Mouse (Mus musculus): Measurements from ENCODE around the gene Rph3al. TPM values are rescaled to one million over a fixed set of nuclear protein-coding genes. Genes with fewer than 3 reads are reported as not detected.

The Rph3al gene
- polyA plus RNA-seq, 1 experiment from 2014 or later, result 1.6 TPM

DNA sequence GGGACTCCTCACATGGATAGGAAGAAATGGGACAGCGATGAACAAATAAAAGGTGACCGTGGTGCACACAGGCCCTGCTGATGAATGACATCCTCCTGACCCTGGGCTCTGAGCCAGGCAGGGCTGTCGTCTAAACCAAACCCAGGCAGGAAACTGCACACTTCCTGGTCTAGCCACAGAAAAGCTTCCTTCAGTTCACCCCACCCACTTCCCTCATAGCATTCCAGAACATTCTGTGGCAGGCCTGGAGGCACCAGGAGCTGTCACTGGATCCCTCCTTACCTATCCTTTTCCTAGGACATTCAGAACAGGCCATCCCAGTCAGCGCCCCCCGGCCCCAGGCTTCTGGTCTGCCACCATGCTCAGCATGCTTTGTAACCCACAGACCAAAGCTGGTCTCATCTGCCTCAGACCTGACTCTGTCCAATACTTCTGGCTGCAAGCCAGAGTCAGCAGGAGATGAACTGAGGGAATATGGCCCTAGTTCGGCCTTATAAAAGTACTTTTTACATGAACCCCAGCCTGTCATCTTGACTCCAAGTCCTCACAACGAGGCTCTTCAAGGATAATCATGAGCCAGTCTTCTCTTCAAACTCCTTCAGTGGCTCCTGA, 2.3 kb downstream of the Rph3al start:
- Histone ChIP-seq H3K27me3 (ENCODE audit: control insufficient read depth, insufficient read depth, low read length) (no peaks in the 10 kb centered on the region), H3K27ac (replicated peaks; ENCODE audit: low read depth, low read length) (no peak overlapping the region), H3K4me3 (replicated peaks; ENCODE audit: low read depth, low read length) (no peak overlapping the region), H3K36me3 (ENCODE audit: control insufficient read depth, insufficient read depth, low read length) (no peaks in the 10 kb centered on the region), H3K4me2 (ENCODE audit: low read length) (no peak overlapping the region), H3K9me3 (ENCODE audit: control insufficient read depth, low read length) (no peaks in the 10 kb centered on the region), H3K4me1 (ENCODE audit: control insufficient read depth, insufficient read depth, low read length) (peaks cover 8% of the 10 kb centered on the region; the same call in 1 of the 2 replicates), H3K9ac (replicated peaks; ENCODE audit: low read length) (no peak overlapping the region)
- WGBS, result 76% methylated on average over 7 of the region's 7 CpGs
- DNase-seq, result no peak
- ATAC-seq (ENCODE audit: low FRiP score, low TSS enrichment), result no peak

DNA sequence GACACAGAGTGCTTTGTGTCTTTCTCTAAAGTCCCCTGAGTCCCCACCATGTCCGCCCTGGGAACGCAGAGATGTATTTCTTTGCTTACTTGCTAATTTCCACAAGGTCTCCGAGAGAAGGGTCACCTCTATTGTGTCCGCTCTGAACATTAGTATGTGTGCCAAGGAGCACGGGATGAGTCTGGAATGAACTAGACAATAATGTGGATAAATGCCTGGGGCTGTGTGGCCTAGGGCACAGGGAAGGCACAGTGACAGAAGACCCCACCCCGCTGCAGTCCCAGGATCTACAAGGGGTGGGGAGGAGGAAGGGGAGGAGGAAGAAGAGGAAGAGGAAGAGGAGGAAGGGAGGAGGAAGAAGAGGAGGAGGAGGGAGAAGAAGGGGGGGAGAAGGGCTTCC, 3.8 kb downstream of the Rph3al start:
- ATAC-seq (ENCODE audit: low FRiP score, low TSS enrichment), result no peak
- Histone ChIP-seq H3K4me1 (ENCODE audit: control insufficient read depth, insufficient read depth, low read length) (peaks cover 8% of the 10 kb centered on the region; the same call in 1 of the 2 replicates), H3K9ac (replicated peaks; ENCODE audit: low read length) (no peak overlapping the region), H3K9me3 (ENCODE audit: control insufficient read depth, low read length) (no peaks in the 10 kb centered on the region), H3K4me3 (replicated peaks; ENCODE audit: low read depth, low read length) (no peak overlapping the region), H3K4me2 (ENCODE audit: low read length) (no peak overlapping the region), H3K36me3 (ENCODE audit: control insufficient read depth, insufficient read depth, low read length) (no peaks in the 10 kb centered on the region), H3K27me3 (ENCODE audit: control insufficient read depth, insufficient read depth, low read length) (no peaks in the 10 kb centered on the region), H3K27ac (replicated peaks; ENCODE audit: low read depth, low read length) (no peak overlapping the region)
- WGBS, result 42% methylated on average over 6 of the region's 6 CpGs
- DNase-seq, result no peak

DNA sequence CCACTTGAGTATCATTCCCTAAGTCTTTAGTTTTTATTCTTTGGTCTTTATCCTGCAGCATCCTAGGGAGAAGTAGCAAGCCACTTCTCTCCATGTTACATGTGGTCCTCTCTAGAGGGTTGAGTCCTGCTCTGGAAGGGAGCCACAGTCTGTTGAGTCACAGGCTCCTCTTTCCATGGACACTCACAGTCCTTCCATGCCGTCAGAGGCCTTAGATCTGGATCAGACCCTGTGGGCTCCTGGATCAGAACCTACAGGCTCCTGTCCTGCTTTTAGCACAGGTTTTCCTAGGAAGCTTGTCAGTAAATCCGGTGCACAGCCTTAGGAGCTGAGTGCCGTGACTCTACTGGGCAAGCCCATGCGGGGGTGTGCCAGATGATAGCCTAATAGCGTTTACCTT, 4.9 kb downstream of the Rph3al start:
- Histone ChIP-seq H3K9ac (replicated peaks; ENCODE audit: low read length) (no peak overlapping the region), H3K4me2 (ENCODE audit: low read length) (no peak overlapping the region), H3K36me3 (ENCODE audit: control insufficient read depth, insufficient read depth, low read length) (no peaks in the 10 kb centered on the region), H3K27ac (replicated peaks; ENCODE audit: low read depth, low read length) (no peak overlapping the region), H3K4me3 (replicated peaks; ENCODE audit: low read depth, low read length) (no peak overlapping the region), H3K9me3 (ENCODE audit: control insufficient read depth, low read length) (no peaks in the 10 kb centered on the region), H3K27me3 (ENCODE audit: control insufficient read depth, insufficient read depth, low read length) (no peaks in the 10 kb centered on the region), H3K4me1 (ENCODE audit: control insufficient read depth, insufficient read depth, low read length) (peaks cover 8% of the 10 kb centered on the region; the same call in 1 of the 2 replicates)
- WGBS, result 87% methylated on average over 5 of the region's 5 CpGs
- no peak for DNase-seq
- no peak for ATAC-seq (ENCODE audit: low FRiP score, low TSS enrichment)

DNA sequence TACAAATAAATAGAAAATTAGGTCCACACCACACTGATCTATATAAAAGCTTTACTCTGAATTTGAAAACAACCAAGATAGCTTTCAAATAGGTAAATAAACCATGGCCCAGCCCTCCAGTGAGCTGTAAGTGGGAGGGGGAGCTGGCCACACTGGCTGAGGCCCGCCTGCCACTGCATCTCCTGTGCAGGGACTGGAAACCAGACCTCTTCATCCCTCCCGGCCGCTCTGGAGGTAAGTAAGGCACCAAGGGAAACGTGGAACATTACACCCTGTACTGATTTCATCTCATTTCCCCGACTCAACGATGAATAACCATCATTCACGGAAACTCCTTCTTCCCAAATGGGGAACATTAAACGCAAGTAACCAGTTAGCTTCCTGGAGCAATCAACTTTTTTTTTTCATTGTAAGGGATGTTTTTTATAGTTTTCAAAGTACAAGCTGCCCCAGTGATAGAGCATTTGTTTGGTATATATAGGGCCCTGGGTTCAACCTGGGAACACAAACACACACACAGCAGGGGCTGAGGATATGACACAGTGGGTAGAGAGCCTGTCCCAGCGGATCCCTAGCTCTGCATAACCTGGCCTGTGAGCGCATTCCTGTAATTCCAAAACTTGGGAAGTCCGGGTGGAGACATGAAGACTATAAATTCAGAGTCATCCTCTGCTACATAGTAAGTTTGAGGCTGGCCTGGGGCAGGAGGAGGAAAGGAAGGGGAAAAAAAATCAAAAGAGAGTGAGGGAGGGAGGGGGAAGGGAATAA, 7.1 kb downstream of the Rph3al start:
- Histone ChIP-seq H3K4me2 (ENCODE audit: low read length) (no peak overlapping the region), H3K4me3 (replicated peaks; ENCODE audit: low read depth, low read length) (no peak overlapping the region), H3K27ac (replicated peaks; ENCODE audit: low read depth, low read length) (no peak overlapping the region), H3K4me1 (ENCODE audit: control insufficient read depth, insufficient read depth, low read length) (0 out of 2 replicates have a peak, but pooled peaks cover 4% of the 10 kb centered on the region), H3K36me3 (ENCODE audit: control insufficient read depth, insufficient read depth, low read length) (no peaks in the 10 kb centered on the region), H3K27me3 (ENCODE audit: control insufficient read depth, insufficient read depth, low read length) (no peaks in the 10 kb centered on the region), H3K9ac (replicated peaks; ENCODE audit: low read length) (no peak overlapping the region), H3K9me3 (ENCODE audit: control insufficient read depth, low read length) (no peaks in the 10 kb centered on the region)
- no peak for DNase-seq
- no peak for ATAC-seq (ENCODE audit: low FRiP score, low TSS enrichment)
- 69% methylated on average over 11 of the region's 11 CpGs for WGBS

DNA sequence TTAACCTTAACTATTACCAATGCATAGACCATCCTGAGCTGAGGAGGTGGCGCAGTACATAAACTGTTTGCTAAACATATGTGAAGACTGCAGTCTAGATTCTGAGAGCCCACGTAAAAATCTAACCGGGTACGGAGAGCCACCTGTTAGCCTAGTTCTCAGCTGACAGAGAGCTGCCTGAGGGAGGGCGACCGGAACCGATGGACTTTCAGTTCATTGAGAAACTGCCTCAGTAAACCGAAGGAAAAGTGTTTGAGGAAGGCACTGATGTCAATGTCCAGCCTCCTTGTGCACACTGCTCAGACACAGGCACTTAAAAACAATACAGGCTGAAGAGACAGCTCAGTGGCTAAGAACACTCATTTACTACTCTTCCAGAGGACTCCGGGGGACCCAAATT, 8.0 kb downstream of the Rph3al start:
- Histone ChIP-seq H3K27ac (replicated peaks; ENCODE audit: low read depth, low read length) (no peak overlapping the region), H3K4me3 (replicated peaks; ENCODE audit: low read depth, low read length) (no peak overlapping the region), H3K4me1 (ENCODE audit: control insufficient read depth, insufficient read depth, low read length) (0 out of 2 replicates have a peak, but pooled peaks cover 4% of the 10 kb centered on the region), H3K9me3 (ENCODE audit: control insufficient read depth, low read length) (no peaks in the 10 kb centered on the region), H3K4me2 (ENCODE audit: low read length) (no peak overlapping the region), H3K9ac (replicated peaks; ENCODE audit: low read length) (no peak overlapping the region), H3K27me3 (ENCODE audit: control insufficient read depth, insufficient read depth, low read length) (no peaks in the 10 kb centered on the region), H3K36me3 (ENCODE audit: control insufficient read depth, insufficient read depth, low read length) (no peaks in the 10 kb centered on the region)
- DNase-seq, result no peak
- no peak for ATAC-seq (ENCODE audit: low FRiP score, low TSS enrichment)
- 80% methylated on average over 9 of the region's 9 CpGs for WGBS

DNA sequence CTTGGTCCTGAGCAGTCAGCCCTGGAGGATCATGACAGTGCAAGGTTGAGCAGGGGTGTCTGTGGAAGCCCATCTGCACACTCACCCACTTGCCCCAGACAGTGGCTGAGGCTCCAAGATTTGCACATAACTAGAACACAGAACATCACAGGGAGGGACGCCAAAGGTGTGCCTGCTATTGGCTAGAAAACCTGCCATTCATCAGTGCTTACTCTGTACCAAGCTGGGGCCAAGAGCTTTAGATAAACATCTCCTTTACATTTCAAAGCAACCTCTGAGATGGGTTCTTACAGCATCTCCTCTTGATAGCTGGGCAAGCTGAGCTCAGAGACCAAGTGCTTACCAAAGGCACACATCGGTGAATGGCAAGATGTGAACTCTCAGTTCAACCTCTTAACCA, 10.3 kb downstream of the Rph3al start:
- ATAC-seq (ENCODE audit: low FRiP score, low TSS enrichment), result no peak
- DNase-seq, result no peak
- WGBS, result 88% methylated on average over 2 of the region's 2 CpGs

DNA sequence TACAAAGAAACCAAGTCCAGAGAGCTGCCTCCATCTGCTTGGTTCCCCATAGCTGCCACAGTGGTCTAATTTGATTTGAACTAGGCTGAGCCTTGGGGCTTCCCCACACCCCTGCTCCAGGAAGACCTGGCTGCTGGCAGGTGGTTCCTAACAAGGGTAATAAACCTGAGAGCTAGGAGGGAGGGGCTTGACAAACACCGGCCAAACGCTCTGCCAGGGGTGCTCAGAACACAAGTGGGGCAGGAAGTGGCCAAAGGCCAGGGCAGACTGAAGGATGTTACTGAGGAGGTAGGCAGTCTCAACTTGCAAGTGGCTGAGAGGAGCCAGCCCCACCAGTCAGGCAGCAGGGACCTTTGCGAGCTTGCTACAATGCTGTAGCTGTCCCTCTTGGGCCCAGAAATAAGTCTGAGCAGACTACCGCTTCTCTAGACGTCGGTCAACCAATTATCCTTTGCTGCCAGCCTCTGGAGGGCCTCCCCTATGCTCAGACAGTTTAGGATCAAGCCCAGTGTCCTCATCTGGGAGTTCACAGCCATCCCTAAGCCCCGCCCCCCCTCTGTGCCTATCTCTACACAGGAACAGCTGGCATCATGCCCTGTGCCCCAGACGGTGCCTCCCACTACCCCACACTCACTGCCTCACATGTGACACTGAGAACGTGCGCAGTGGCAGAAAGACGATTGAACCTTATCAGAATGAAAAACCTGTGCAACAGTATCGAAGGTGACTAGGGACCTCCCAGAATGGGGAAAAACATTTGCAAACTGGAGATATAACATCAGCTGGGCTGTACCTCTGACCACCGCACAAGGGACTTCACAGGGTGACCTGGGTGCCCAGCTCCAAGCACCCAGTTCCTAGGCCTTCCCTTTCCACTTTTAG, 11.6 kb downstream of the Rph3al start:
- DNase-seq (no peak), ATAC-seq (ENCODE audit: low FRiP score, low TSS enrichment) (no peak)
- Histone ChIP-seq H3K36me3 (ENCODE audit: control insufficient read depth, insufficient read depth, low read length) (no peaks in the 10 kb centered on the region), H3K27ac (replicated peaks; ENCODE audit: low read depth, low read length) (no peak overlapping the region), H3K27me3 (ENCODE audit: control insufficient read depth, insufficient read depth, low read length) (no peaks in the 10 kb centered on the region), H3K4me2 (ENCODE audit: low read length) (no peak overlapping the region), H3K4me1 (ENCODE audit: control insufficient read depth, insufficient read depth, low read length) (0 out of 2 replicates have a peak, but pooled peaks cover 4% of the 10 kb centered on the region), H3K4me3 (replicated peaks; ENCODE audit: low read depth, low read length) (no peak overlapping the region), H3K9ac (replicated peaks; ENCODE audit: low read length) (no peak overlapping the region), H3K9me3 (ENCODE audit: control insufficient read depth, low read length) (no peaks in the 10 kb centered on the region)
- 66% methylated on average over 13 of the region's 13 CpGs for WGBS

More for the DNA sequence above, 10.3 kb downstream of the Rph3al start:
- no peak overlapping the region for H3K4me2 ChIP-seq (ENCODE audit: low read length)
- H3K9me3 ChIP-seq (ENCODE audit: control insufficient read depth, low read length), result no peaks in the 10 kb centered on the region
- 0 out of 2 replicates have a peak, but pooled peaks cover 4% of the 10 kb centered on the region for H3K4me1 ChIP-seq (ENCODE audit: control insufficient read depth, insufficient read depth, low read length)
- H3K27ac ChIP-seq (replicated peaks; ENCODE audit: low read depth, low read length), result no peak overlapping the region
- no peak overlapping the region for H3K4me3 ChIP-seq (replicated peaks; ENCODE audit: low read depth, low read length)
- no peaks in the 10 kb centered on the region for H3K36me3 ChIP-seq (ENCODE audit: control insufficient read depth, insufficient read depth, low read length)
- H3K27me3 ChIP-seq (ENCODE audit: control insufficient read depth, insufficient read depth, low read length), result no peaks in the 10 kb centered on the region
- H3K9ac ChIP-seq (replicated peaks; ENCODE audit: low read length), result no peak overlapping the region

DNA sequence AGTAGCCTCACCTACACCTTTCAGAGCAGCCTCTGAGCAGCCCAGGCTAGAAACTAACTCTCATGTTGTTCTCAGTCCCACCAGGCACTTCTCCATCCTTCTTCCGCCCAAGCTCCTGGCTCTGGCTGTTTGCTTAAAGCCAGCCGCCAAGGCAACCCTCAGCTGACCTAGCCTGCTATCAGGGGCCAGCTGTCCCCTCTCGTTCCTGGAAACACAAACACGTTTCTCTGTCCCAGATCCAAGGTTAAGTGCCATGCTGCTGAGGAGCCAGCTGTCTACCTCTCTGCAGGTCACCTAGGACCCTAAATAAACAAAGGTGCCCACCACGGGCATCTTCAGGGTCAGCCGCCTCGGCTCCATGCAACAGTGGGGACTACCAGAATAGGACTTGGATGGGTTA, 12.4 kb downstream of the Rph3al start:
- DNase-seq (no peak), ATAC-seq (ENCODE audit: low FRiP score, low TSS enrichment) (no peak)
- Histone ChIP-seq H3K4me2 (ENCODE audit: low read length) (no peak overlapping the region), H3K36me3 (ENCODE audit: control insufficient read depth, insufficient read depth, low read length) (no peaks in the 10 kb centered on the region), H3K27me3 (ENCODE audit: control insufficient read depth, insufficient read depth, low read length) (no peaks in the 10 kb centered on the region), H3K27ac (replicated peaks; ENCODE audit: low read depth, low read length) (no peak overlapping the region), H3K9ac (replicated peaks; ENCODE audit: low read length) (no peak overlapping the region), H3K9me3 (ENCODE audit: control insufficient read depth, low read length) (no peaks in the 10 kb centered on the region), H3K4me3 (replicated peaks; ENCODE audit: low read depth, low read length) (no peak overlapping the region), H3K4me1 (ENCODE audit: control insufficient read depth, insufficient read depth, low read length) (0 out of 2 replicates have a peak, but pooled peaks cover 4% of the 10 kb centered on the region)
- WGBS, result 74% methylated on average over 7 of the region's 7 CpGs

Measured in midbrain, embryonic 14.5 days (tissue).